Mouse (Mus musculus) lung, postnatal 0 days (tissue): ENCODE measurements around the gene Ankrd44.

Experiments used
- CTCF ChIP-seq: IDR thresholded peaks from 2 replicates; pipeline ENCODE4 v1.5.1; 2016; ENCODE audit warnings: antibody characterized with exemption, mild to moderate bottlenecking
- EP300 ChIP-seq: IDR thresholded peaks from 2 replicates; pipeline ENCODE4 v1.6.1; 2016; ENCODE audit warnings: antibody characterized with exemption, mild to moderate bottlenecking, control low read depth

DNA sequence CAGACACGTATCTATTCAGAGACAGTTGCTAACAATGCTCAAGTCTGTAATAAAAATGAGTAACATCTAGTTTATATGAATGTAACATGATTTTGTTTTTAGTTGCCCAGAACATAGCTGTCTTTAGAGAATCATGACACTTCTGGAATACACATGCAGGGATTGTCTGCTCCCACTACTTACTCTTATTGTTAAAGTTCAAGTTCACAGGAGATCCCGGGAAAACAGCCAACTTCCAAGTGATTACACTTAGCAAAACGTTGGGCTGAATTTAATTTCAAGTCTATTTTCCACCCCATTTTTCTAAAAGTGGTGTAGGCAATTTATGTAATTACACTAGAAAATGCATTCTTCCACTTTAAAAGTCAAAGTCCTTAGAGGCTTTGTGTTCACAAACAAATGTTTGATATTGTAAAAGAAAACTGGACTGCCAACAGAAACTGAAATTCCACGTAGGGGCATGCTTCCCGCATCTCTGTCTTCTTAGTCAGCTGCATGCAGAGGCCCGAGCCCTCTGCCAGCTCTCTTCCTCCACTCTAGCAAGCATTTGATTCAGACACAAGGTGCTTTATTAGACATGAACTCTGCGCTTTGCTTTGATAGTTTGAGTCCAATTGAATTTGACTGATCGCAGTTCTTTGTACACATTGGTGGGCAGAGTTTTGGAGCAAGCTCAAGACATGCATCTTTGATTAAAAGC lies 211.0 kb downstream of the Ankrd44 start:
- no peak for TF ChIP-seq CTCF
- TF ChIP-seq EP300 = no peak
